Mouse (Mus musculus) lung, adult 2 months (tissue): Measurements from ENCODE around the gene Arhgap10. TPM values are rescaled to one million over a fixed set of nuclear protein-coding genes. Genes with fewer than 3 reads are reported as not detected.

Experiments used
- DNase-seq: peaks from one replicate; pipeline ENCODE4 v3.0.0; 2022
- H3K4me1 ChIP-seq: fragments of 200-500 bp; 2 replicates; pipeline ENCODE4 v1.6.1; 2011; ENCODE audit warnings: low read length; ENCODE audit not compliant: control insufficient read depth, insufficient read depth
- H3K4me3 ChIP-seq: fragments of 200-500 bp; replicated peaks from 2 replicates; pipeline ENCODE3; 2011; ENCODE audit warnings: low read depth, mild to moderate bottlenecking, control low read depth, low read length; ENCODE audit errors: extremely low read depth
- CTCF ChIP-seq: fragments of 200-500 bp; IDR thresholded peaks from 2 replicates; pipeline ENCODE4 v1.5.1; 2011; ENCODE audit warnings: mild to moderate bottlenecking, low read length, control low read depth; ENCODE audit not compliant: insufficient read depth
- POLR2A ChIP-seq: fragments of 200-500 bp; IDR thresholded peaks from 2 replicates; pipeline ENCODE4 v1.6.1; 2011; ENCODE audit warnings: low read depth, mild to moderate bottlenecking, control low read depth, low read length, borderline replicate concordance; ENCODE audit errors: extremely low read depth
- WGBS: fragments of 180-500 bp; shearing (Covaris S2); methylation state at CpG from one replicate; pipeline ENCODE4 v1.1.7; 2018; 5-methylcytosine and 5-hydroxymethylcytosine counted together
- polyA plus RNA-seq: library from polyadenylated mRNA; depleted of rRNA; stranded (reverse); fragments of >200 nt; gene quantifications from 2 replicates; pipeline ENCODE4 v1.2.3, GENCODE M21; 2012

Arhgap10 gene
- polyA plus RNA-seq, 1 experiment = 11.2 TPM

DNA sequence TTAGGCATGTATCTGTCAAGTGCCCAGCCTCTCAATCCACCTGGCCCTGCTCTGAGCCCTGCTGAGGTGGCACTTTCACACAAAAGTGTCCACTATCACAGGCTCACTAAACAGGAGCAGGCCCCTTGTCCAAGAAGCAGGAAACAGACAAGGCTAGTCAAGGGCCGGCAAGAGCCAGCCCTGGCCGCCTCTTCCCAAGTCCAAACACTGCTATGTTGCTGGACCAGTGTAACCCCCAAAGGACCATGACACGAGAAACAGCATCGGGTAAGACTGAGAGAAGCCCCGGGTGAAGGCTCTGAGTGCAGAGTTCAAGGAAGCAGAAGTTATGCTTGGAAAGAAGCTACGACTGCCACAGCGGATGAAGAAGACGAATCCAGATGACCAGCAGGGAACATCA, 16.6 kb downstream of the Arhgap10 start:
- no peak for DNase-seq
- 73% methylated on average over 8 of the region's 8 CpGs for WGBS
- H3K4me1 ChIP-seq = no peaks in the 10 kb centered on the region; the same call in 1 of the 2 replicates
- no peak for TF ChIP-seq POLR2A
- no peak for TF ChIP-seq CTCF
- H3K4me3 ChIP-seq = no peak overlapping the region

GRCm38 (mm10) chr8:77500264-77500663, 17.5 kb downstream of the Arhgap10 start:
- DNase-seq = no peak
- 95% methylated on average over 3 of the region's 3 CpGs for WGBS
- Histone ChIP-seq H3K4me1 (no peaks in the 10 kb centered on the region; the same call in 1 of the 2 replicates), H3K4me3 (no peak overlapping the region)
- TF ChIP-seq POLR2A (no peak), CTCF (no peak)

GRCm38 (mm10) chr8:77497442-77497841, 20.3 kb downstream of the Arhgap10 start:
- TF ChIP-seq POLR2A (no peak), CTCF (no peak)
- WGBS = 36% methylated on average over 2 of the region's 2 CpGs
- DNase-seq = no peak
- H3K4me1 ChIP-seq = no peaks in the 10 kb centered on the region; the same call in 1 of the 2 replicates
- no peak overlapping the region for H3K4me3 ChIP-seq

GRCm38 (mm10) chr8:77496253-77496652, 21.5 kb downstream of the Arhgap10 start:
- Histone ChIP-seq H3K4me3 (no peak overlapping the region), H3K4me1 (peaks cover 3% of the 10 kb centered on the region)
- DNase-seq = no peak
- 78% methylated on average over 1 of the region's 1 CpGs for whole genome bisulfite sequencing
- TF ChIP-seq POLR2A (no peak), CTCF (no peak)

GRCm38 (mm10) chr8:77494376-77495328, 23.1 kb downstream of the Arhgap10 start:
- no peak for TF ChIP-seq POLR2A
- no peak for TF ChIP-seq CTCF
- no peak overlapping the region for H3K4me3 ChIP-seq
- 79% methylated on average over 10 of the region's 10 CpGs for WGBS
- no peak for DNase-seq
- peaks cover 9% of the 10 kb centered on the region for H3K4me1 ChIP-seq

- no peak for TF ChIP-seq POLR2A
- Histone ChIP-seq H3K4me1 (peaks cover 9% of the 10 kb centered on the region), H3K4me3 (no peak overlapping the region)
- no peak for DNase-seq
- 33% methylated on average over 5 of the region's 5 CpGs for WGBS
Measured at GRCm38 (mm10) chr8:77492356-77493058, 25.2 kb downstream of the Arhgap10 start.

GRCm38 (mm10) chr8:77491231-77491923, 26.4 kb downstream of the Arhgap10 start:
- Histone ChIP-seq H3K4me1 (peaks cover 13% of the 10 kb centered on the region), H3K4me3 (no peak overlapping the region)
- no peak for DNase-seq
- WGBS = 94% methylated on average over 10 of the region's 10 CpGs
- no peak for TF ChIP-seq POLR2A
- TF ChIP-seq CTCF = no peak

GRCm38 (mm10) chr8:77490095-77490781, 27.5 kb downstream of the Arhgap10 start:
- H3K4me1 ChIP-seq = peaks cover 13% of the 10 kb centered on the region
- no peak overlapping the region for H3K4me3 ChIP-seq
- no peak for TF ChIP-seq CTCF
- no peak for TF ChIP-seq POLR2A
- DNase-seq = no peak
- 56% methylated on average over 4 of the region's 4 CpGs for WGBS

DNA sequence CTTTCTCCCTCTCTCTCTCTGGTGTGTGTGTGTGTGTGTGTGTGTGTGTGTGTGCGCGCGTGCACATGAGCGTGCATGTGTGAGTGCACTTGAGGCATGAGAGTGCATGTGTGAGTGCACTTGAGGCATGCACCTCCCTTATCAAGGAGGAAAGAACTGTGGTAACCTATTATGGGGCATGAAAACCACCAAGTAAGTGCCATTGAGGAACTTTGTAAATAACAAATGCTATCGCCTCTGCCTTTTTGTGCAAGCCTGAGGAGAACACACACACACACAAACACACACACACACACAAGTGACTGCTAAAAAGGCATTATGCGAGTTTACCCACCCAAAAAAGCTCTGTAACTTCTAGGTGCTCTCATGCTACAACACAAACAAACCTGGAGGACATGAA, 28.5 kb downstream of the Arhgap10 start:
- 85% methylated on average over 6 of the region's 6 CpGs for WGBS
- no peak for TF ChIP-seq CTCF
- no peak for TF ChIP-seq POLR2A
- Histone ChIP-seq H3K4me1 (peaks cover 13% of the 10 kb centered on the region), H3K4me3 (no peak overlapping the region)
- DNase-seq = no peak
